Mouse (Mus musculus) adrenal gland, adult 2 months (tissue): ENCODE data around the gene Eid2b. TPM values are rescaled to one million over a fixed set of nuclear protein-coding genes. Genes with fewer than 3 reads are reported as not detected.

Experiments
- DNase-seq: peaks from one replicate; pipeline ENCODE4 v3.0.0; 2021
- polyA plus RNA-seq: library from polyadenylated mRNA; depleted of rRNA; stranded (reverse); fragments of >200 nt; gene quantifications from 2 replicates; pipeline ENCODE4 v1.2.3, GENCODE M21; 2012; rRNA removed
- total RNA-seq, 2 experiments: library from RNA; stranded (reverse); gene quantifications; 2 replicates each; pipeline ENCODE4 v1.2.3; 2021

Eid2b gene
- total and polyA plus RNA-seq, 3 experiments: 9.1 to 44.8 (median 17.6) TPM

- DNase-seq: peak; percentile 54
These were observed 21.5 kb downstream of the Eid2b start for GRCm38 (mm10) chr7:28298837-28299625.

- DNase-seq: peak; percentile 64
These were observed 24.3 kb downstream of the Eid2b start, which contains the start of gene Dll3 for GRCm38 (mm10) chr7:28301616-28302433. Gene Dll3 (minus strand): TSS chr7:28302238.

GRCm38 (mm10) chr7:28305641-28306040 lies 28.1 kb downstream of the Eid2b start:
- DNase-seq: peak; percentile 32

- DNase-seq: no peak
These were observed 28.7 kb downstream of the Eid2b start for GRCm38 (mm10) chr7:28306216-28306615.

GRCm38 (mm10) chr7:28309737-28310136 lies 32.2 kb downstream of the Eid2b start:
- no peak for DNase-seq

- no peak for DNase-seq
These were observed 33.8 kb downstream of the Eid2b start for GRCm38 (mm10) chr7:28311151-28311925.

- DNase-seq: peak; percentile 99
These were observed 34.5 kb downstream of the Eid2b start, which contains the start of gene Timm50 for GRCm38 (mm10) chr7:28311926-28312543. Gene Timm50 (minus strand): TSS chr7:28312072.

GRCm38 (mm10) chr7:28318036-28318435 lies 40.5 kb downstream of the Eid2b start:
- DNase-seq: peak; percentile 41

GRCm38 (mm10) chr7:28318714-28319113 lies 41.2 kb downstream of the Eid2b start:
- DNase-seq: peak; percentile 84

- DNase-seq: no peak
These were observed 44.6 kb downstream of the Eid2b start for GRCm38 (mm10) chr7:28321974-28322720.

GRCm38 (mm10) chr7:28325293-28325692 lies 47.8 kb downstream of the Eid2b start:
- no peak for DNase-seq

GRCm38 (mm10) chr7:28326457-28326856 lies 48.9 kb downstream of the Eid2b start:
- DNase-seq: no peak

GRCm38 (mm10) chr7:28328260-28328659 lies 50.7 kb downstream of the Eid2b start:
- no peak for DNase-seq

Other genes starting within 250 kb of the Eid2b start
- gene Psmc4, start 227.6 kb upstream of the Eid2b start, total RNA-seq: 100 to 1,000 TPM; 174 to 178 TPM
- 89.5 and 89.9 TPM in 2 replicates for gene Psmc4, start 227.6 kb upstream of the Eid2b start, polyA plus RNA-seq
- gene Fcgbp, start 206.5 kb upstream of the Eid2b start, total RNA-seq: not detected
- 0.04 and 0.07 TPM in 2 replicates for gene Fcgbp, start 206.5 kb upstream of the Eid2b start, polyA plus RNA-seq
- not detected for gene 9530053A07Rik, start 148.3 kb upstream of the Eid2b start, total RNA-seq
- 0.01 TPM in 1 of 2 replicates, not detected in the other for gene 9530053A07Rik, start 148.3 kb upstream of the Eid2b start, polyA plus RNA-seq
- gene Fbl, start 108.0 kb upstream of the Eid2b start, total RNA-seq: 100 to 1,000 TPM in 1 of 2 experiments, 10 to 100 TPM in 1; 99.5 to 104 TPM
- 27.2 and 34.7 TPM in 2 replicates for gene Fbl, start 108.0 kb upstream of the Eid2b start, polyA plus RNA-seq
- 10 to 100 TPM; 25.5 to 33.4 TPM for gene Dyrk1b, start 98.3 kb upstream of the Eid2b start, total RNA-seq
- gene Dyrk1b, start 98.3 kb upstream of the Eid2b start, polyA plus RNA-seq: 104 and 107 TPM in 2 replicates
- 10 to 100 TPM; 23.4 to 24.4 TPM for gene Eid2, start 9.9 kb upstream of the Eid2b start, total RNA-seq
- 30.4 and 36.8 TPM in 2 replicates for gene Eid2, start 9.9 kb upstream of the Eid2b start, polyA plus RNA-seq
- not detected for gene Selenov, start 13.4 kb downstream of the Eid2b start, total RNA-seq
- gene Selenov, start 13.4 kb downstream of the Eid2b start, polyA plus RNA-seq: 0.19 TPM in 1 of 2 replicates, not detected in the other
- gene Dll3, start 24.5 kb downstream of the Eid2b start, total RNA-seq: under 1 TPM in 1 of 2 experiments, not detected in 1; 0.10 TPM
- gene Dll3, start 24.5 kb downstream of the Eid2b start, polyA plus RNA-seq: 0.16 and 0.29 TPM in 2 replicates
- gene Timm50, start 34.3 kb downstream of the Eid2b start, total RNA-seq: 10 to 100 TPM; 66.6 to 99.9 TPM
- 90.5 and 101 TPM in 2 replicates for gene Timm50, start 34.3 kb downstream of the Eid2b start, polyA plus RNA-seq
- gene Supt5, start 61.0 kb downstream of the Eid2b start, total RNA-seq: 100 to 1,000 TPM; 156 to 171 TPM
- 163 and 190 TPM in 2 replicates for gene Supt5, start 61.0 kb downstream of the Eid2b start, polyA plus RNA-seq
- 1,000 to 10,000 TPM in 1 of 2 experiments, 100 to 1,000 TPM in 1; 895 to 1,085 TPM for gene Rps16, start 72.9 kb downstream of the Eid2b start, total RNA-seq
- 555 and 709 TPM in 2 replicates for gene Rps16, start 72.9 kb downstream of the Eid2b start, polyA plus RNA-seq
- gene Plekhg2, start 94.9 kb downstream of the Eid2b start, total RNA-seq: 10 to 100 TPM; 14.9 to 15.6 TPM
- 22.5 and 23.2 TPM in 2 replicates for gene Plekhg2, start 94.9 kb downstream of the Eid2b start, polyA plus RNA-seq
- 10 to 100 TPM; 16.3 to 19.4 TPM for gene Zfp36, start 102.5 kb downstream of the Eid2b start, total RNA-seq
- gene Zfp36, start 102.5 kb downstream of the Eid2b start, polyA plus RNA-seq: 25.9 and 32.3 TPM in 2 replicates
- 10 to 100 TPM; 39.6 to 49.7 TPM for gene Med29, start 115.0 kb downstream of the Eid2b start, total RNA-seq
- 72.1 and 88.5 TPM in 2 replicates for gene Med29, start 115.0 kb downstream of the Eid2b start, polyA plus RNA-seq
- gene Paf1, start 115.2 kb downstream of the Eid2b start, total RNA-seq: 100 to 1,000 TPM in 1 of 2 experiments, 10 to 100 TPM in 1; 73.4 to 104 TPM
- 323 and 399 TPM in 2 replicates for gene Paf1, start 115.2 kb downstream of the Eid2b start, polyA plus RNA-seq
- 10 to 100 TPM in 1 of 2 experiments, 1 to 10 TPM in 1; 7.1 to 10.4 TPM for gene Gmfg, start 159.7 kb downstream of the Eid2b start, total RNA-seq
- gene Gmfg, start 159.7 kb downstream of the Eid2b start, polyA plus RNA-seq: 0.58 and 0.89 TPM in 2 replicates
- gene Lrfn1, start 174.2 kb downstream of the Eid2b start, total RNA-seq: 10 to 100 TPM; 12.9 to 25.4 TPM
- gene Lrfn1, start 174.2 kb downstream of the Eid2b start, polyA plus RNA-seq: 33.6 and 37.1 TPM in 2 replicates
- gene Ifnl2, start 232.7 kb downstream of the Eid2b start, total RNA-seq: not detected
- gene Ifnl2, start 232.7 kb downstream of the Eid2b start, polyA plus RNA-seq: 0.33 and 1.00 TPM in 2 replicates
- gene Ifnl3, start 245.1 kb downstream of the Eid2b start, total RNA-seq: not detected
- 0.48 and 0.59 TPM in 2 replicates for gene Ifnl3, start 245.1 kb downstream of the Eid2b start, polyA plus RNA-seq